Mouse (Mus musculus) intestine, postnatal 0 days (tissue): ENCODE results near the gene Nfkbil1. TPM values are rescaled to one million over a fixed set of nuclear protein-coding genes. Genes with fewer than 3 reads are reported as not detected.
"Not testable (repeated sequence)": the region's sequence is repeated elsewhere in the genome, so short reads cannot be mapped to it uniquely, and the experiment has no call there.

Source experiments
- ATAC-seq: fragments of 200-750 bp; cut with Nextera tagmentation; 2 replicates; pipeline ENCODE4 v1.8.0; 2017; ENCODE audit warnings: mild to moderate bottlenecking, moderate TSS enrichment, moderate library complexity
- H3K27ac ChIP-seq: fragments of 300-500 bp; sonication (generic); 2 replicates; pipeline ENCODE4 v1.5.1; 2014; ENCODE audit warnings: mild to moderate bottlenecking, low read depth, low read length, moderate library complexity
- H3K27me3 ChIP-seq: fragments of 300-500 bp; sonication (generic); replicated peaks from 2 replicates; pipeline ENCODE4 v1.6.1; 2014; ENCODE audit warnings: low read length, mixed read lengths; ENCODE audit not compliant: control insufficient read depth, insufficient read depth
- H3K36me3 ChIP-seq: fragments of 300-500 bp; sonication (generic); 2 replicates; pipeline ENCODE4 v1.6.1; 2014; ENCODE audit warnings: mild to moderate bottlenecking, moderate library complexity; ENCODE audit not compliant: control insufficient read depth, insufficient read depth
- H3K4me1 ChIP-seq: fragments of 300-500 bp; sonication (generic); replicated peaks from 2 replicates; pipeline ENCODE4 v1.6.1; 2014; ENCODE audit warnings: antibody characterized with exemption, low read length, mixed read lengths; ENCODE audit not compliant: control insufficient read depth, insufficient read depth
- H3K4me2 ChIP-seq: fragments of 300-500 bp; sonication (generic); replicated peaks from 2 replicates; pipeline ENCODE4 v1.6.1; 2014; ENCODE audit warnings: low read depth, mild to moderate bottlenecking, moderate library complexity
- H3K4me3 ChIP-seq: fragments of 300-500 bp; sonication (generic); 2 replicates; pipeline ENCODE4 v1.5.1; 2014; ENCODE audit warnings: low read depth, low read length
- H3K9ac ChIP-seq: fragments of 300-500 bp; sonication (generic); 2 replicates; pipeline ENCODE4 v1.6.1; 2014; ENCODE audit warnings: mild to moderate bottlenecking, low read depth, low read length
- H3K9me3 ChIP-seq: fragments of 300-500 bp; sonication (generic); 2 replicates; pipeline ENCODE4 v1.6.1; 2016; ENCODE audit warnings: mixed run types; ENCODE audit not compliant: control insufficient read depth
- CTCF ChIP-seq: sonication (generic); IDR thresholded peaks from 2 replicates; pipeline ENCODE4 v1.5.1; 2016; ENCODE audit warnings: low read depth, mild to moderate bottlenecking, control low read depth, antibody characterized with exemption, moderate library complexity
- WGBS: fragments of 180-500 bp; shearing (Covaris S2); extraction: QIAGEN DNeasy Blood & Tissue Kit; methylation state at CpG from one replicate; pipeline ENCODE4 v1.1.7; 2014; 5-methylcytosine and 5-hydroxymethylcytosine counted together
- polyA plus RNA-seq: library from polyadenylated mRNA; unstranded; fragments of >200 nt; fragmentation: Nextera tagmentation; extraction: Ambion mirVana; gene quantifications from 2 replicates; pipeline ENCODE4 v1.2.1, GENCODE M21; 2015

Nfkbil1 gene
- polyA plus RNA-seq, 1 experiment from 2014 or later: 8.1 TPM

- no peak overlapping the region for H3K9ac ChIP-seq
- H3K4me3 ChIP-seq: no peak overlapping the region
- no peaks in the 10 kb centered on the region for H3K27me3 ChIP-seq
- no peaks in the 10 kb centered on the region for H3K9me3 ChIP-seq
- H3K36me3 ChIP-seq: peaks cover 23% of the 10 kb centered on the region
- no peak for ATAC-seq
- H3K27ac ChIP-seq: 0 out of 2 replicates have a peak overlapping the region, but pooled peaks have one; percentile 100
- H3K4me2 ChIP-seq: no peak overlapping the region
- 82% methylated on average over 5 of the region's 5 CpGs for WGBS
- TF ChIP-seq CTCF: no peak
- H3K4me1 ChIP-seq: peaks cover 17% of the 10 kb centered on the region
Observed at GRCm38 (mm10) chr17:35239700-35240099, 4.1 kb upstream of the Nfkbil1 start.

GRCm38 (mm10) chr17:35237504-35237903 lies 1.9 kb upstream of the Nfkbil1 start:
- peaks cover 12% of the 10 kb centered on the region; the same call in 1 of the 2 replicates for H3K36me3 ChIP-seq
- no peaks in the 10 kb centered on the region for H3K27me3 ChIP-seq
- H3K4me3 ChIP-seq: no peak overlapping the region
- no peak for ATAC-seq
- H3K9ac ChIP-seq: no peak overlapping the region
- H3K4me1 ChIP-seq: peaks cover 3% of the 10 kb centered on the region; the same call in 1 of the 2 replicates
- no peak overlapping the region for H3K27ac ChIP-seq
- no peaks in the 10 kb centered on the region for H3K9me3 ChIP-seq
- no peak overlapping the region for H3K4me2 ChIP-seq
- no peak for TF ChIP-seq CTCF
- 94% methylated on average over 12 of the region's 12 CpGs for WGBS

- H3K27me3 ChIP-seq: no peaks in the 10 kb centered on the region
- H3K4me3 ChIP-seq: no peak overlapping the region
- peaks cover 3% of the 10 kb centered on the region; the same call in 1 of the 2 replicates for H3K4me1 ChIP-seq
- H3K9me3 ChIP-seq: no peaks in the 10 kb centered on the region
- no peak for TF ChIP-seq CTCF
- H3K4me2 ChIP-seq: no peak overlapping the region
- no peak for ATAC-seq
- H3K9ac ChIP-seq: no peak overlapping the region
- H3K27ac ChIP-seq: no peak overlapping the region; the same call in 1 of the 2 replicates
- 78% methylated on average over 9 of the region's 9 CpGs for WGBS
- H3K36me3 ChIP-seq: peaks cover 17% of the 10 kb centered on the region; the same call in 1 of the 2 replicates
Observed at GRCm38 (mm10) chr17:35236996-35237395, 1.4 kb upstream of the Nfkbil1 start.

GRCm38 (mm10) chr17:35236390-35236746 lies 776 bp upstream of the Nfkbil1 start:
- peak; percentile 46 for ATAC-seq
- WGBS: 2% methylated on average over 18 of the region's 18 CpGs
- H3K4me2 ChIP-seq: peak overlapping the region; percentile 84
- no peaks in the 10 kb centered on the region for H3K9me3 ChIP-seq
- peak overlapping the region; percentile 72; the same call in 1 of the 2 replicates for H3K9ac ChIP-seq
- no peaks in the 10 kb centered on the region for H3K27me3 ChIP-seq
- H3K4me1 ChIP-seq: peaks cover 3% of the 10 kb centered on the region; the same call in 1 of the 2 replicates
- TF ChIP-seq CTCF: peak; percentile 100
- peak overlapping the region; percentile 91 for H3K27ac ChIP-seq
- H3K4me3 ChIP-seq: peak overlapping the region; percentile 61
- peaks cover 20% of the 10 kb centered on the region for H3K36me3 ChIP-seq

- no peaks in the 10 kb centered on the region for H3K27me3 ChIP-seq
Observed at GRCm38 (mm10) chr17:35234903-35235302, 689 bp downstream of the Nfkbil1 start.

DNA sequence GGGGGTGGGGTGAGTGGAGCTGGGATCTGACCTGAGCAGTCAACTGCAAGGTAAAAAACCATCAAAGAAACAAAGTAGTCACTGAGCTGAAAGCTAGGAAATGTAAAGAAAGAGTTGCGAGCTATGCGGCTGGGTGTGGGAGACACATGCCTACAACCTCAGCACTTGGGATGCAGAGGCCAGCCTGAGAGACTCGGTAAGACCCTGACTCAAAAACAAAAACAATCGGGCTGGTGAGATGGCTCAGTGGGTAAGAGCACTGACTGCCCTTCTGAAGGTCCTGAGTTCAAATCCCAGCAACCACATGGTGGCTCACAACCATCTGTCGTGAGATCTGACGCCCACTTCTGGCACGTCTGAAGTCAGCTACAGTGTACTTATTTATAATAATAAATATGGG lies 1.5 kb downstream of the Nfkbil1 start:
- not testable (repeated sequence) for H3K9me3 ChIP-seq, ATAC-seq, H3K4me1 ChIP-seq, H3K9ac ChIP-seq, H3K4me3 ChIP-seq, H3K27me3 ChIP-seq
- 0 out of 2 replicates have a peak overlapping the region, but pooled peaks have one; percentile 91 for H3K27ac ChIP-seq
- 73% methylated on average over 7 of the region's 7 CpGs for WGBS
- peaks cover 41% of the 10 kb centered on the region for H3K36me3 ChIP-seq
- peak overlapping the region; percentile 84; the same call in 1 of the 2 replicates for H3K4me2 ChIP-seq

More at GRCm38 (mm10) chr17:35234903-35235302, 689 bp downstream of the Nfkbil1 start:
- Histone ChIP-seq H3K4me2 (peak overlapping the region; percentile 84), H3K9me3 (no peaks in the 10 kb centered on the region), H3K4me1 (no peaks in the 10 kb centered on the region; the same call in 1 of the 2 replicates), H3K27ac (peak overlapping the region; percentile 91), H3K4me3 (peak overlapping the region; percentile 61), H3K9ac (peak overlapping the region; percentile 72), H3K36me3 (peaks cover 32% of the 10 kb centered on the region)
- 2% methylated on average over 31 of the region's 31 CpGs for WGBS
- ATAC-seq: no peak
- 0 out of 2 replicates have a peak, but pooled peaks have one; percentile 23 for TF ChIP-seq CTCF
